Mouse (Mus musculus): ENCODE measurements at regions not wholly inside any gene's neighbourhood (a gene's known extent, or its start where the extent isn't known, plus 50 kb on each side); places are given as distances from the start of the nearest gene placed in this dataset.
"Not testable (repeated sequence)": the region's sequence is repeated elsewhere in the genome, so short reads cannot be mapped to it uniquely, and the experiment has no call there.

GRCm38 (mm10) chr2:168424277-168425099 lies 143.0 kb upstream of the Kcng1 start:
- DNase-seq, result peak; percentile 19

- peak; percentile 73 for DNase-seq
Measured at GRCm38 (mm10) chr2:168423551-168423950, 142.0 kb upstream of the Kcng1 start.

GRCm38 (mm10) chr2:168415140-168415539 lies 133.6 kb upstream of the Kcng1 start:
- DNase-seq, result no peak

GRCm38 (mm10) chr2:168414110-168414872 lies 132.8 kb upstream of the Kcng1 start:
- DNase-seq, result no peak

GRCm38 (mm10) chr2:168412853-168413252 lies 131.3 kb upstream of the Kcng1 start:
- peak; percentile 39 for DNase-seq

GRCm38 (mm10) chr2:168402782-168403513 lies 121.4 kb upstream of the Kcng1 start:
- DNase-seq, result no peak

GRCm38 (mm10) chr2:168399088-168399709 lies 117.7 kb upstream of the Kcng1 start:
- DNase-seq, result no peak

- no peak for DNase-seq
Measured at GRCm38 (mm10) chr2:168396316-168396715, 114.8 kb upstream of the Kcng1 start.

- no peak for DNase-seq
Measured at GRCm38 (mm10) chr2:168393341-168393740, 111.8 kb upstream of the Kcng1 start.

- not testable (repeated sequence) for DNase-seq
Measured at GRCm38 (mm10) chr2:168392171-168392570, 110.6 kb upstream of the Kcng1 start.

- DNase-seq, result no peak
Measured at GRCm38 (mm10) chr2:168380606-168381005, 99.1 kb upstream of the Kcng1 start.

GRCm38 (mm10) chr2:168372356-168372755 lies 90.8 kb upstream of the Kcng1 start:
- no peak for DNase-seq

GRCm38 (mm10) chr2:168371245-168371644 lies 89.7 kb upstream of the Kcng1 start:
- peak; percentile 32 for DNase-seq

GRCm38 (mm10) chr2:168359200-168359599 lies 77.7 kb upstream of the Kcng1 start:
- DNase-seq, result no peak

- no peak for DNase-seq
Measured at GRCm38 (mm10) chr2:168358551-168358950, 77.0 kb upstream of the Kcng1 start.

GRCm38 (mm10) chr2:168357815-168358214 lies 76.3 kb upstream of the Kcng1 start:
- no peak for DNase-seq

- no peak for DNase-seq
Measured at GRCm38 (mm10) chr2:168354397-168354796, 72.9 kb upstream of the Kcng1 start.

GRCm38 (mm10) chr2:168352626-168353025 lies 71.1 kb upstream of the Kcng1 start:
- no peak for DNase-seq

- DNase-seq, result no peak
Measured at GRCm38 (mm10) chr2:168352194-168352593, 70.7 kb upstream of the Kcng1 start.

- no peak for DNase-seq
Measured at GRCm38 (mm10) chr2:168345384-168345783, 63.8 kb upstream of the Kcng1 start.

- peak; percentile 22 for DNase-seq
Measured at GRCm38 (mm10) chr2:168343705-168344104, 62.2 kb upstream of the Kcng1 start.

- DNase-seq, result no peak
Measured at GRCm38 (mm10) chr2:168338819-168339218, 57.3 kb upstream of the Kcng1 start.

- peak; percentile 71 for DNase-seq
Measured at GRCm38 (mm10) chr2:168338382-168338781, 56.8 kb upstream of the Kcng1 start.

Data from embryo, embryonic 11 days (tissue).